Mouse (Mus musculus) cerebellum, adult (tissue): ENCODE results near the gene Col24a1.

Experiments used
- ATAC-seq: cut with Nextera tagmentation; 2 replicates; pipeline ENCODE4 v1.9.2; 2017; ENCODE audit warnings: mild to moderate bottlenecking, moderate library complexity, mixed read lengths; ENCODE audit not compliant: insufficient number of reproducible peaks, low FRiP score, low TSS enrichment

Col24a1 gene

GRCm38 (mm10) chr3:145292337-145293134 lies at the start of gene Col24a1:
Gene Col24a1 (plus strand): TSS chr3:145292472.
- ATAC-seq: no peak

GRCm38 (mm10) chr3:145248040-145248439 lies 44.2 kb upstream of the Col24a1 start:
- no peak; the same call in 1 of the 2 replicates for ATAC-seq

- ATAC-seq: no peak
Observed at GRCm38 (mm10) chr3:145253066-145253465, 39.2 kb upstream of the Col24a1 start.

- ATAC-seq: no peak
Observed at GRCm38 (mm10) chr3:145254764-145255396, 37.4 kb upstream of the Col24a1 start.

GRCm38 (mm10) chr3:145256647-145257046 lies 35.6 kb upstream of the Col24a1 start:
- no peak for ATAC-seq

GRCm38 (mm10) chr3:145259678-145260077 lies 32.6 kb upstream of the Col24a1 start:
- ATAC-seq: no peak

GRCm38 (mm10) chr3:145263131-145263530 lies 29.1 kb upstream of the Col24a1 start:
- ATAC-seq: no peak

GRCm38 (mm10) chr3:145268066-145268465 lies 24.2 kb upstream of the Col24a1 start:
- ATAC-seq: no peak

- ATAC-seq: no peak
Observed at GRCm38 (mm10) chr3:145274191-145274590, 18.1 kb upstream of the Col24a1 start.

- no peak for ATAC-seq
Observed at GRCm38 (mm10) chr3:145293207-145293606, 935 bp downstream of the Col24a1 start.

- no peak for ATAC-seq
Observed at GRCm38 (mm10) chr3:145293623-145294307, 1.5 kb downstream of the Col24a1 start.

GRCm38 (mm10) chr3:145299980-145300591 lies 7.8 kb downstream of the Col24a1 start:
- no peak for ATAC-seq

GRCm38 (mm10) chr3:145305311-145305710 lies 13.0 kb downstream of the Col24a1 start:
- no peak for ATAC-seq

GRCm38 (mm10) chr3:145307209-145307608 lies 14.9 kb downstream of the Col24a1 start:
- no peak for ATAC-seq

- ATAC-seq: no peak
Observed at GRCm38 (mm10) chr3:145320587-145321274, 28.5 kb downstream of the Col24a1 start.

- ATAC-seq: no peak
Observed at GRCm38 (mm10) chr3:145325402-145325801, 33.1 kb downstream of the Col24a1 start.

- no peak for ATAC-seq
Observed at GRCm38 (mm10) chr3:145331642-145332041, 39.4 kb downstream of the Col24a1 start.

- no peak for ATAC-seq
Observed at GRCm38 (mm10) chr3:145334046-145334445, 41.8 kb downstream of the Col24a1 start.

- no peak for ATAC-seq
Observed at GRCm38 (mm10) chr3:145337161-145337560, 44.9 kb downstream of the Col24a1 start.

- ATAC-seq: no peak
Observed at GRCm38 (mm10) chr3:145339851-145340499, 47.7 kb downstream of the Col24a1 start.
